Mouse (Mus musculus) limb, embryonic 15.5 days (tissue): ENCODE data around the gene Nap1l1. TPM values are rescaled to one million over a fixed set of nuclear protein-coding genes. Genes with fewer than 3 reads are reported as not detected.

Source experiments
- ATAC-seq: fragments of 200-750 bp; cut with Nextera tagmentation; 2 replicates; pipeline ENCODE4 v1.8.0; 2017; ENCODE audit warnings: low read depth, moderate TSS enrichment; ENCODE audit not compliant: insufficient number of reproducible peaks, low FRiP score, low TSS enrichment
- H3K27ac ChIP-seq: fragments of 300-500 bp; sonication (generic); 2 replicates; pipeline ENCODE4 v1.5.1; 2015; ENCODE audit warnings: moderate library complexity, mild to moderate bottlenecking, inconsistent platforms
- H3K27me3 ChIP-seq: fragments of 300-500 bp; sonication (generic); 2 replicates; pipeline ENCODE4 v1.6.1; 2015; ENCODE audit warnings: inconsistent platforms
- H3K36me3 ChIP-seq: fragments of 300-500 bp; sonication (generic); 2 replicates; pipeline ENCODE4 v1.6.1; 2015; ENCODE audit warnings: inconsistent platforms
- H3K4me1 ChIP-seq: fragments of 300-500 bp; sonication (generic); 2 replicates; pipeline ENCODE4 v1.6.1; 2015; ENCODE audit warnings: inconsistent platforms
- H3K4me2 ChIP-seq: fragments of 300-500 bp; sonication (generic); 2 replicates; pipeline ENCODE4 v1.6.1; 2015; ENCODE audit warnings: mild to moderate bottlenecking, inconsistent platforms
- H3K4me3 ChIP-seq: fragments of 300-500 bp; sonication (generic); 2 replicates; pipeline ENCODE4 v1.5.1; 2015; ENCODE audit warnings: mild to moderate bottlenecking, inconsistent platforms
- H3K9ac ChIP-seq: fragments of 300-500 bp; sonication (generic); 2 replicates; pipeline ENCODE4 v1.6.1; 2015; ENCODE audit warnings: inconsistent platforms
- H3K9me3 ChIP-seq: fragments of 300-500 bp; sonication (generic); 2 replicates; pipeline ENCODE4 v1.6.1; 2016; ENCODE audit warnings: inconsistent platforms
- WGBS: fragments of 180-500 bp; shearing (Covaris S2); methylation state at CpG from one replicate; pipeline ENCODE4 v1.1.7; 2015; 5-methylcytosine and 5-hydroxymethylcytosine counted together
- polyA plus RNA-seq: library from polyadenylated mRNA; unstranded; fragments of >200 nt; fragmentation: Nextera tagmentation; extraction: Ambion mirVana; gene quantifications from 2 replicates; pipeline ENCODE4 v1.2.1, GENCODE M21; 2015

The Nap1l1 gene
- polyA plus RNA-seq, 1 experiment from 2014 or later: 213 TPM

DNA sequence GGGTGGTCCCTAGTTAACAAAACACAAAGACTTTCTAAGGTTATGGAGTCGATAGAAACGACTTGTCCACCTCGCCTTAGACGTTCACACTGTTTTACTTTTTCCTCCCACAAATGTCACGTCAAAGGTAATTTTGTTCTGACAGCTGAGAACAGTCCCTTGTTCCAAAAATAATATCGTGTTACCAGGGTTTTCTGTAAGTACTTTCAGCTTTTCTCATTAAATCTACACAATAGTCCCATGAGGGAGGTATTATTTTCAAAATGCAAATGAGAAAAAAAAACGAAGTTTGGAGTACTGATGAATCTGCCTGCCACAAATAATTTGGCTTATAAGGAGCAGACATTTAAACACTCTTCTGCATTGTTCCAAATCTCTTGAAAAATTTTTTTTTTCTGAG, 14.9 kb upstream of the Nap1l1 start:
- Histone ChIP-seq H3K4me2 (no peak overlapping the region), H3K27ac (no peak overlapping the region), H3K4me1 (peaks cover 8% of the 10 kb centered on the region; the same call in 1 of the 2 replicates), H3K9me3 (no peaks in the 10 kb centered on the region), H3K4me3 (no peak overlapping the region), H3K9ac (no peak overlapping the region), H3K27me3 (no peaks in the 10 kb centered on the region), H3K36me3 (no peaks in the 10 kb centered on the region)
- 40% methylated on average over 7 of the region's 7 CpGs for WGBS
- no peak for ATAC-seq

DNA sequence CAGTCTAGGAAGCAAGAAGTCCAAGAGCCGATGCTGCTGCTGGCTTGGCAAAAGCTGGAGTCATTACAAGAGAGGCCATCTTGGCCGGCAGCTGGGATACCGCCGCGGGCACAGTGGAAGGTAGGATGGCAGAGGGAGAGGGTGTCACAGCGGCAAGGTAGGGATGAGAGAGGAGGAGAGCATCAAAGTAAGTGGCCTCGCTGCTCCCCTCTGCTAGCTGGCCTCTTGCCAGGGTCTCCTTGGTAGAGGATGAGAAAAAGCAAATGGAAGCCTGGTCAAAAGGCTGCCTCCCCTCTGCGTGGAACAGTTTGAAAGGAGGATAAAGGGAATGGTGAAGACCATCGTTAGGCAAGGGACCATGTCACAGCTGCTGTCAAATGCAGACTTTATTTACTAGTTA, 14.0 kb upstream of the Nap1l1 start:
- ATAC-seq: no peak
- H3K9me3 ChIP-seq: no peaks in the 10 kb centered on the region
- H3K9ac ChIP-seq: no peak overlapping the region
- peaks cover 8% of the 10 kb centered on the region; the same call in 1 of the 2 replicates for H3K4me1 ChIP-seq
- no peaks in the 10 kb centered on the region for H3K27me3 ChIP-seq
- 0 out of 2 replicates have a peak overlapping the region, but pooled peaks have one; percentile 14 for H3K4me2 ChIP-seq
- WGBS: 63% methylated on average over 9 of the region's 9 CpGs
- H3K36me3 ChIP-seq: no peaks in the 10 kb centered on the region
- no peak overlapping the region for H3K4me3 ChIP-seq
- no peak overlapping the region for H3K27ac ChIP-seq

GRCm38 (mm10) chr10:111459874-111460273, 13.1 kb upstream of the Nap1l1 start:
- no peak overlapping the region for H3K4me3 ChIP-seq
- peaks cover 8% of the 10 kb centered on the region; the same call in 1 of the 2 replicates for H3K4me1 ChIP-seq
- no peak for ATAC-seq
- no peak overlapping the region for H3K4me2 ChIP-seq
- 64% methylated on average over 3 of the region's 3 CpGs for WGBS
- no peaks in the 10 kb centered on the region for H3K9me3 ChIP-seq
- H3K36me3 ChIP-seq: no peaks in the 10 kb centered on the region
- no peak overlapping the region for H3K27ac ChIP-seq
- H3K9ac ChIP-seq: no peak overlapping the region
- H3K27me3 ChIP-seq: no peaks in the 10 kb centered on the region

GRCm38 (mm10) chr10:111460381-111460780, 12.6 kb upstream of the Nap1l1 start:
- Histone ChIP-seq H3K27me3 (no peaks in the 10 kb centered on the region), H3K4me2 (no peak overlapping the region), H3K4me3 (no peak overlapping the region), H3K27ac (no peak overlapping the region), H3K36me3 (no peaks in the 10 kb centered on the region), H3K4me1 (peaks cover 8% of the 10 kb centered on the region; the same call in 1 of the 2 replicates), H3K9me3 (no peaks in the 10 kb centered on the region), H3K9ac (no peak overlapping the region)
- ATAC-seq: no peak
- WGBS: 33% methylated on average over 4 of the region's 4 CpGs

DNA sequence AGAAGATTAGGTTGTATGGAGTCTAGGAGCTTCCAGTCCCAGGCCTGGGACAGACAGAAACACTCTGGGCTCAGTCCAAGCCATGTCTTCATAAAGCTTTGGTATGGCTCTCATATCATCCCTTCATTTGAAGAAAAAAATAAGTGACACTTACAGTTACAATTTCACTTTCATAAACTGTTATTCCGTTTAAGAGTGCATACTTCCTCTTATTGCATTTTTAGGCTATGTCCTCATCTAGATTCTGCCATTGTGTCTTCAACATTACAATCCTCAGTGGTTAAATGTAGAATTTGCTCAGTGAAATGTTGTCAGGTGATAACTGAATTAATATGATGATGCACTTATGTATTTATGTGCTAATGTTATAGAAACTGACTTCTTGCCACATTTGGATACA, 8.2 kb upstream of the Nap1l1 start:
- Histone ChIP-seq H3K27ac (no peak overlapping the region), H3K27me3 (no peaks in the 10 kb centered on the region), H3K4me1 (no peaks in the 10 kb centered on the region), H3K9me3 (no peaks in the 10 kb centered on the region), H3K9ac (no peak overlapping the region), H3K4me2 (no peak overlapping the region), H3K36me3 (no peaks in the 10 kb centered on the region), H3K4me3 (no peak overlapping the region)
- ATAC-seq: no peak
- WGBS: 80% methylated on average over 1 of the region's 1 CpGs

DNA sequence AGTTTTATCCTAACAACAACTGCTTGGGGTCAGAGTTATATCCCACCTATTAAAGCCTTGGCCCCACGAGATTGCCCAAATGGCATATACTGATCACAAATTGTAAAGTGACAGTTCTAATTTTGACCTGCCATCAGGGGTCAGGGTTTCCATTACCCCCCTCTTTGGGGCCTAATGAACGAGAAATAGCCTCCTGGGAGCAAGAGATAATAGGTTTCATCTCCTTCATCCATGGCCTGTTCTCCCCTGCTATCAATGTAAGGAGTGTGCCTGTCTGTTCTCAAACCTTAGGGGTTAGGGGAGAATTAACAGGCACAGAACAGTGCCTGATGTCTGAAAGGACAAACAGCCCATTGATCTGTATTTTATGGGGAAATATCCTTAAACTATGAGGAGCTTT, 7.6 kb upstream of the Nap1l1 start:
- WGBS: 49% methylated on average over 2 of the region's 2 CpGs
- H3K36me3 ChIP-seq: no peaks in the 10 kb centered on the region
- H3K27me3 ChIP-seq: no peaks in the 10 kb centered on the region
- H3K9ac ChIP-seq: no peak overlapping the region
- H3K27ac ChIP-seq: no peak overlapping the region
- H3K9me3 ChIP-seq: no peaks in the 10 kb centered on the region
- no peak for ATAC-seq
- no peaks in the 10 kb centered on the region for H3K4me1 ChIP-seq
- no peak overlapping the region for H3K4me2 ChIP-seq
- H3K4me3 ChIP-seq: no peak overlapping the region

DNA sequence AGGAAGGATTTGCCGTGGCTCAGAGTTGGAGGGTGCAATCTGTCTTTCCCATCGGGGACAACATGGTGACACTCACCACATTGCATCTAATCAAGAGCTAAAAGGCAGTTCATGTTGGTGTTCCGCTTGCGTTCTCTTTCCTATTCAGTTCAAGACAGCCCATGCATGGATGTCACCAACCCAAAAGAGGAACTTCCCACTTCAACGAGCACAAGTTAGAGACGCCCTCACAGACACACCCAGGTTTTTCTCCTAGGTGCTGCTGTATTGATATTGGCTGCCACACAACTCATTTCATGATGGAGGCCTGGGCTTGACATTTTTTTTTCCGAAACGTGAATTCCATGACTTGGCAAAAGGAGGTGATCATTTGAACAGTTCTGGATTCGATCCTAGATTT, 1.9 kb upstream of the Nap1l1 start:
- Histone ChIP-seq H3K4me2 (no peak overlapping the region), H3K4me3 (no peak overlapping the region), H3K4me1 (peaks cover 13% of the 10 kb centered on the region; the same call in 1 of the 2 replicates), H3K9me3 (no peaks in the 10 kb centered on the region), H3K36me3 (no peaks in the 10 kb centered on the region), H3K27ac (no peak overlapping the region), H3K27me3 (no peaks in the 10 kb centered on the region), H3K9ac (no peak overlapping the region)
- WGBS: 78% methylated on average over 9 of the region's 9 CpGs
- no peak for ATAC-seq

DNA sequence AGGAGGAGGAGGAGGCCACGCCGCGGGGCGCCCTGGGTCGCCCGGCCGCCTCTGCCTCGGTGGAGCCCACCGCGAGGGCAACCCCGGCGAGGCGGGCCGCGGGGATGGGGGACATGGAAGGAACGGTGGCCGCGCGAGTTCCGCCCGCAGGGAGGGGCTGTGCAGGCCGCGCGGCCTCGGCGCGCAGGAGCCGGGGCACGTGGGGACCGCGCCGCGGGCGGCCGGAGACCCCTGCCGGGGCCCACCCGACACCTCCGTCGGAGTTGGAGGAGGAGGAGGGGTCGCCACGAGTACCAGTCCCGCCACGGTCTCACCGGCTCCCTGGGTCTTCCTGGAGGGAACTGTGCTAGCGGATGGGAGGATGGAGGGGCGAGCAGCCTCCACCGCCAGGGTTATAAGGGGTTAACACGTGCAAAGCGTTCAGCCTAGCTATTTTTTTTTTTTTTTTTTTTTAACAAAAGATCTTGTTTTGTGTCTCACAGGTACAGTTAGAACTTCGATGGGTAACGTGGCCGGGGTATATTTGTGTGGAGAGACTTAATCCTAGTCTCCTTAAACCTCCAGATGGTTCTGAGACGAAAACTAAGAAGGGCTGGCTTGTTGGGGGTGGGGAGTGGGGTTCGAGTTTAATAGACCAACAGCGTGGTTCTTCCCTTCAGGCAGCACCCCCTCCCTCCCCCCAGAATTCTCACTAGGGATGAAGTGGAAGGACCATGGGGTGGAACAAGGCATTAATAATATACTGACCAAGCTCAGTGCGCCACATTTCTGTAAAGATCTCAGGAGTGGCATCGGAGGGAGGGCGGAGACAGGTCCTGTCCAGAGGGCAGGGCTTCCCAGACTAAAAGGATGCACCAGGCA, 718 bp downstream of the Nap1l1 start:
- Histone ChIP-seq H3K4me2 (peak overlapping the region; percentile 78), H3K4me1 (peaks cover 20% of the 10 kb centered on the region), H3K27ac (peak overlapping the region; percentile 95), H3K9ac (peak overlapping the region; percentile 99), H3K27me3 (no peaks in the 10 kb centered on the region), H3K4me3 (peak overlapping the region; percentile 97), H3K9me3 (no peaks in the 10 kb centered on the region), H3K36me3 (no peaks in the 10 kb centered on the region)
- peak; percentile 56 for ATAC-seq
- under 1% methylated on average over 53 of the region's 58 CpGs for WGBS

DNA sequence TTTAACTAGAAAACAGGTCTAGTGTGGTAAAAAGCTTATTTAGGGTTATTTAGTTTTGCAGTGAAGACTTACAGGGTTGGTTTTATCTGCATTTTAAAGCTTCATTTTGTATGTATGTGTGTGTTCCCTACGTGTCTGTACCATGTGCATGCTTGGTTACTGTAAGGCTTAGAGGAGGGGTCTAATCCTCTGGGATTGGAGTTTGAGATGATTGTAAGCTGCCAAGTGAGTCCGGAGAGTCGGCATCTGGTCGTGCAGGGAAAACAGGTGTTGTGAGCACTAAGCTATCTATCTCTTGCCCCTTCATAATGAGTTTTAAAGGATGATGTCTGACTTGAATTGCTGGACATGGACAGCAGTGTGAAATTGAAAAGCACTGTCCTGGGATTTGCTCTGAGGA, 3.3 kb downstream of the Nap1l1 start:
- H3K27me3 ChIP-seq: no peaks in the 10 kb centered on the region
- H3K27ac ChIP-seq: no peak overlapping the region
- H3K4me3 ChIP-seq: no peak overlapping the region
- 44% methylated on average over 4 of the region's 4 CpGs for WGBS
- H3K4me1 ChIP-seq: peaks cover 20% of the 10 kb centered on the region
- H3K4me2 ChIP-seq: no peak overlapping the region
- no peak overlapping the region for H3K9ac ChIP-seq
- H3K36me3 ChIP-seq: peaks cover 3% of the 10 kb centered on the region; the same call in 1 of the 2 replicates
- H3K9me3 ChIP-seq: no peaks in the 10 kb centered on the region
- no peak for ATAC-seq

DNA sequence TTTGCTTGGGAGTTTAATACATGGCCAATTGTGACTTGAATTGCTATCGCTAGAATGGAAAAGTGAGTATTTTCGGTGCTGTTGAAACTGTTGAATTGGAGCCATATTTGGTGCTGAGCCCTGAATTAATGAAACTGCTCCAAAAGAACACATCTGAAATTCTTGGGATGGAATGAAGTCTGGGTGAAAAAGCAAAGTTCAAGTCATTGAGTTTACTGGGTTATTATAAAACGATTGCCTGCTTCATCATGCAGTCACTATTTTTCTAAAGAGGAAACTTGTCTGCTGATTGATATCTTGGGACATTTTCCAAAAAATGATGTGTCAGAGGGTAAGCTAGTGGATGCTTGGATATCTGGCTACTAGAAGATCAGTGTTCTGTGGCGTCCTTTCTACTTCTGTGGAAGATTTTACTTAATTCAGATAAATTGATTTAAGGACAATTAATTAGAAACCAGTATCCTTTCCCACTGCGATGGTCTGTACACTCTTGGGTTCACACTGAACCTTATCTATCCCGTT, 4.0 kb downstream of the Nap1l1 start:
- H3K4me1 ChIP-seq: peaks cover 20% of the 10 kb centered on the region
- H3K9me3 ChIP-seq: no peaks in the 10 kb centered on the region
- WGBS: 77% methylated on average over 6 of the region's 6 CpGs
- H3K4me2 ChIP-seq: no peak overlapping the region
- H3K27me3 ChIP-seq: no peaks in the 10 kb centered on the region
- ATAC-seq: no peak
- H3K27ac ChIP-seq: no peak overlapping the region
- H3K36me3 ChIP-seq: peaks cover 10% of the 10 kb centered on the region
- H3K9ac ChIP-seq: no peak overlapping the region
- no peak overlapping the region for H3K4me3 ChIP-seq

DNA sequence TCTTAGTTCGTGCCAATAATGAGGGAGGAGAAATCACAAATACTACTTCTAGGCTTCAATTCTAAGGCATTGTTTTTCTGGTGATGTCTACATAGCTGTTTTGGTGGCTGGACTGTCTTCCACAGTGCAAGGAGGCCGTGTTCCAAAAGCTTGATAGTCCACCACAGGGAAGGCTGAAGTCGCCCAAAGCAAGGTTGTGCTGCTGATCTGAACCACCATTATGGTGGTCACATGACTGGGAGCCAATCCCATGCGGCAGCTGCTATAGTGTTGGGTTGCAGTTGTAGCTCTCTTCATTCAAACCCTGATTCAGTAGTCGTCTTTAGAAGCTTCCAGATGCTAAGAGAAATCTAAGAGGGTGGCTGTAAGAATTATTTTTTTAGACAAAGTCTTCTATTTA, 6.6 kb downstream of the Nap1l1 start:
- H3K9ac ChIP-seq: no peak overlapping the region
- ATAC-seq: no peak
- peaks cover 13% of the 10 kb centered on the region for H3K4me1 ChIP-seq
- no peaks in the 10 kb centered on the region for H3K9me3 ChIP-seq
- no peak overlapping the region for H3K4me3 ChIP-seq
- 84% methylated on average over 5 of the region's 5 CpGs for WGBS
- no peak overlapping the region for H3K27ac ChIP-seq
- H3K4me2 ChIP-seq: no peak overlapping the region
- peaks cover 20% of the 10 kb centered on the region for H3K36me3 ChIP-seq
- H3K27me3 ChIP-seq: no peaks in the 10 kb centered on the region

DNA sequence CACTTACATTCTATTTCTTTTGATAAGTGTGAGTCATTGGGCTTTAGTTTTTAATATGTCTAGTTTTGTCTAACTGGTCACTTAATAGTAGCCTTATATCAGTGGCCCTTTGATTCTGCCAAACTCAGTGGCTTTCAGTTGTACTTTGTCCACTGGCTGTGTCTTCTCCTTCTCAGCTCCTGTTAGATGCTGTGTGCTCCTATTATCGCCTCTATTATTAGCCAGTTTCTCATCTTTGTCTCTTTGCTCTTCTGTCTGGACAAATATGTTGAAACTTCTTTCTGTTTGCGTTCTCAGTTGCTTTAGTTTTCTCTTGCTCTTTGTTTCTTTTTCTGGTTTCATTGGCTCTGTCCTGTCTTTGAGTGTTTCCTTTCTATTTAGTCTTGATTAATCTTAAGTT, 9.6 kb downstream of the Nap1l1 start:
- Histone ChIP-seq H3K27ac (no peak overlapping the region), H3K27me3 (no peaks in the 10 kb centered on the region), H3K4me2 (no peak overlapping the region), H3K4me3 (no peak overlapping the region), H3K4me1 (no peaks in the 10 kb centered on the region), H3K9me3 (no peaks in the 10 kb centered on the region), H3K36me3 (peaks cover 43% of the 10 kb centered on the region), H3K9ac (no peak overlapping the region)
- no peak for ATAC-seq
- 93% methylated on average over 2 of the region's 2 CpGs for WGBS
